Mouse (Mus musculus) stomach, postnatal 0 days (tissue): ENCODE data around the gene Sox6.

ENCODE experiments used
- CTCF ChIP-seq: IDR thresholded peaks from 2 replicates; pipeline ENCODE4 v1.5.1; 2016; ENCODE audit warnings: antibody characterized with exemption, low read depth, mild to moderate bottlenecking, moderate library complexity
- EP300 ChIP-seq: optimal IDR thresholded peaks from 2 replicates; pipeline ENCODE3; 2016; ENCODE audit warnings: antibody characterized with exemption

- no peak for TF ChIP-seq CTCF
- no peak for TF ChIP-seq EP300
Measured at GRCm38 (mm10) chr7:115984076-115984475, 54.5 kb downstream of the Sox6 start.
